Mouse (Mus musculus) regulatory T cell (primary cell): ENCODE results near the gene Esr2.
"Not testable (repeated sequence)": the region's sequence is repeated elsewhere in the genome, so short reads cannot be mapped to it uniquely, and the experiment has no call there.

Experiments
- in situ Hi-C: fragments of 300-600 bp; cut with MboI, MseI; formaldehyde crosslinking; loops from one replicate; pipeline ENCODE4 v1.15.1; 2025; ENCODE audit warnings: high pct_unique_total_duplicates

Gene Esr2

GRCm38 (mm10) chr12:76165641-76166040 lies 11.4 kb downstream of the Esr2 start:
- in situ Hi-C loops = no loop called here

- in situ Hi-C loops = not testable (repeated sequence)
These were observed 24.7 kb downstream of the Esr2 start for GRCm38 (mm10) chr12:76152389-76152788.

DNA sequence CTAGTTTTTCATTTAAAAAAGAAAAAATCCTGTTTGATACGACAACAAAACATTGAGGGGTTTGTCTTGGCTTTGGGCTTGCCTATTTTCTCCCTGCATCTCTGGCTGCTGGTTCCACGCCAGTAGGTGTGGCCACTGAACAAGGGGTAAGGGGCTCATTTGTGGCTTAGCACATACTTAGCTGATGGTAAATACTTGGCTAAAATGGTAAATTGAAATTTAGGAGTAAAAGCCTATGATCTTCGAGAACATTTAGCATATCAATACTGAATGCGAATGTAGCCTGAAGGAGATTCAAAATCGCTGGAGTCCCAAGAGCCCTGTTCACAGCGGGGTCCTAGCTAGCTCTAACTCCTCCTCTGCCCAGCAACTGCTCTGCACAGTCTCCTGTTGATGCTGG lies 40.4 kb downstream of the Esr2 start:
- in situ Hi-C loops = no loop called here

GRCm38 (mm10) chr12:76133081-76133480 lies 44.0 kb downstream of the Esr2 start:
- in situ Hi-C loops = not testable (repeated sequence)

GRCm38 (mm10) chr12:76132591-76132990 lies 44.5 kb downstream of the Esr2 start:
- in situ Hi-C loops = no loop called here

DNA sequence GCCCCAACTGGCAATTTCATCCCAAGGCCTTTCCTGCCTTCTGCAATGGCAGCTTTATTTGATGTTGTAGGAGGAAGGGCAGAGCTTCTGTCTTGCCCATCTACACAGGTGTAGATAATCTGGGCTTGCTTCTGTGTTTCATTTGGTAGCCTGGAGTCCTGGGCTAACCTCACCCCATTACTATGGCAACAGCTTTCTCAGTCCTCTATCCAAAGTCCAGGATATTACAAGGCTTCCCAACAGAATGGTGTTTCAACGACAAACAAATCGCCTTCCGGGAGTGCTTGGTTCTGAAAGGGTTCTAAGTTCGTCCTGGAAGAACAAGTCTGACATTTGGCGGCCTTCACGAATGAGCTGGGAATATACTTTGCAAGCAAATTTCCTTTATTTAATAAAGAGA lies 46.2 kb downstream of the Esr2 start:
- in situ Hi-C loops = no loop called here

DNA sequence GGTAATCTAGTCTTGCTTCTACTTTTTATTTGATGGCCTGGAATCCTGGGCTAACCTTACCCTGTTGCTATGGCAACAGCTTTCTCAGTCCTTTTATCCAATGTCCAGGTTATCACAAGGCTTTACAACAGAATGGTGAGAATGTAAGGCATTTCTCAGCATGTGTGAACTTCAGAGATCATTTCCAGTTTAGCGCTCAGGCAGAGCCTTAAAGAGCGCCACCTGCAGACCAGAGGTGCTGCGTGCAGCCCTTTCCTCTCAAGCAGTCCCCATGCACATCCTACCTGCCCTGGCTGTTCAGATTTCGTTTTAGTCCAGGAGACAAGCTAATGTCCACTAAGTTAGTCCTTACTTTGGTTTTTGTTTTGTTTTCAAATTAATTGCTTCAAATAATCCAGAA lies 46.8 kb downstream of the Esr2 start:
- in situ Hi-C loops = no loop called here

DNA sequence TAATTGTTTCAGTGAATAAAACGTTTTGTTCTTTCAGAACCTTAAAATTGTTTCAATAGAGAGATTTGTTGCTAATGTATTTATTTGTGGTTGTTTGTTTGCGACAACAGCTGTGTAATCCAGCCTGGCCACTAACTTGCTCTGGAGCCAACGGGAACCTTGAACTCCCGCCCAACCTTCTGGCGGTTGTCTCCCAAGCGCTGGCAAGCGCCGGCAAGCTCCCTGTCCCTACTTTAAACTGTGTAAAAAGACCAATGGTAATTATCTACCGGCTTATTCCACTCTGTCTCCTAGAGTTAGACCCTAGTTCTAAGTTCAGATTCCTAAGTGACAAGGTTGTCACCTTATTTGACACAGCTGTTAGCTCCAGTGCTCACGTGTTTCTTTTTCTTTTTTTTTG lies 48.2 kb downstream of the Esr2 start:
- in situ Hi-C loops = loop anchor here (5.0 kb wide), 1 partner anchor 112 kb away; no protein-coding TSS in a partner anchor

DNA sequence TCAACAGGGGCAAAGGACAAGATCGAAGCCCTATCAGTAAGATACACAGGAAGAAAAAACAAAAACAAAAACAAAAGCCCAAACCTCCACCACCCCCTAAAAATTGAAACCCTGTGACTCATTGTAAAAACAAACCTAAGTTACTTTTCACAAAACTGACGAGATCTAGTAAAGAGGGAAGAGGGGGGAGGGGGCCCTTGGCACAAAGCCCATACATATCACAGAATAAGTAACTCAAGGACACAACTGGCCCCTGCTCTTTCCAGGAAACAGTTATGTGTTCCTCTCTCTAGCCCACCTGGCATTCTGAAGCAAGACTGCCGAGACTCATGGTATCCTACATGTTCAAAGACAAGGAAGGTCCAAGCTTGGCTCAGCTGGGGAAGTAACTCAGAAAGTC lies 48.8 kb downstream of the Esr2 start:
- in situ Hi-C loops = loop anchor here (5.0 kb wide), 1 partner anchor 111 kb away; no protein-coding TSS in a partner anchor

- in situ Hi-C loops = no loop called here
These were observed 53.8 kb downstream of the Esr2 start for GRCm38 (mm10) chr12:76123223-76123622.

DNA sequence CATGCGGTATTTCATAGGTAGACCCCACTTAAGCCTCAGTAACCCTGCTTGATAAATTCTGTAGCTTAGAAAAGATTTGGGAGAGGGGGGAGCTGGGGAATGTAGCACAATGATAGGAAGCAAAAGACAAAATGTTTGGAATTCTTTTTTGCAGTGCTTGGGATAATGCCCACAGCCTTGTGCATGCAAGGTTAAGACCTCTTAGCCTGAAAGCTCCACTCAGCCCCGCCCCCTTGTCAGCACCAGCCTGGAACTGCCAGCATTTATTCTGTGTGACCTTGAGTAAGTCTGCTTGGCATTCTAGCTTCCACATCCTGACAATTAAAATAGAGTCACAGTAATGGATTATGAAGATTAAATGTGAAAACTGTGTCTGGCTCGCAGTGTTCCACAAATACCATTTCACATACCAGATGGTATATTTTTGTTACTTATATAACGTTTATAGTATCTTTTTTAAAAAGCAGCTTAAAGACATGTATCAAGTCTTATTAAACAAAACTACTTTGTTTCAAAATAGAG lies 59.4 kb downstream of the Esr2 start:
- in situ Hi-C loops = no loop called here

DNA sequence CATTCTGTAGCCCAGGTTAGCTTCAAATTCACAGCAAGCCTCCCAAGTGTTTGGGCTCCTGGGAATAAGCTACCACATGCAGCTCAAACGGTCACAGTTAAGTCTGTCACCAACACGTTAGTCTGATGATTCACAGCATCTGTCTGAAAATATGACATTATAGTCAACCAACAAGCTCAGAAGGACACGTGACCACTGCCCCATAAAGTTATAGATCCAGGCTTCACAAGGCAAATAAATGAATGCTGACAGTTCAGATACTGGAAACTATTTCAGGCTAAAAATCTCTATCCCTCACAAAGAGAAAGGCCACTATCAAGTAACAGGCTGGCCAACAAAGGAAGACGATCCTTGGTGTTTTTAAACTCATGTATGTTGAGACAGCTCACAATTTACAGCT lies 60.5 kb downstream of the Esr2 start:
- in situ Hi-C loops = no loop called here

DNA sequence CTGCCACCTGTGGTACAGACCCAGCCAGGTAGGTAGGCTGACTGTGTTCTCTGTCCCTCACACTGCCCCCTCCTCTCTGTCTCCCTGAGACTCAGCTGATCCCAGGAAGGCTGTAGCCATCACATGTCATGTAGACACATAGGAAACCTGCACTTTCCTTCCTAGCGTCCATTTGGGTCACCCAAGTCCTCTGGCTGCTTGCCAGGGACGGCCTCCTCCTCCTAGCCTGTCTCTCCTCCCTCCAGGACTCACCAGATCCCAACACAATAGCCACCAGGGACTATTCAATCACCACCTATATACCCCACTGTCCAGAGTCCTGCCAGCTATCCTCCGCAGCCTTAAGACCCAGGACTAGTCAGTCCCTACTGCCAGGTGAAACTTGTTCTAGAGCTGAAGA lies 66.0 kb downstream of the Esr2 start:
- in situ Hi-C loops = no loop called here

DNA sequence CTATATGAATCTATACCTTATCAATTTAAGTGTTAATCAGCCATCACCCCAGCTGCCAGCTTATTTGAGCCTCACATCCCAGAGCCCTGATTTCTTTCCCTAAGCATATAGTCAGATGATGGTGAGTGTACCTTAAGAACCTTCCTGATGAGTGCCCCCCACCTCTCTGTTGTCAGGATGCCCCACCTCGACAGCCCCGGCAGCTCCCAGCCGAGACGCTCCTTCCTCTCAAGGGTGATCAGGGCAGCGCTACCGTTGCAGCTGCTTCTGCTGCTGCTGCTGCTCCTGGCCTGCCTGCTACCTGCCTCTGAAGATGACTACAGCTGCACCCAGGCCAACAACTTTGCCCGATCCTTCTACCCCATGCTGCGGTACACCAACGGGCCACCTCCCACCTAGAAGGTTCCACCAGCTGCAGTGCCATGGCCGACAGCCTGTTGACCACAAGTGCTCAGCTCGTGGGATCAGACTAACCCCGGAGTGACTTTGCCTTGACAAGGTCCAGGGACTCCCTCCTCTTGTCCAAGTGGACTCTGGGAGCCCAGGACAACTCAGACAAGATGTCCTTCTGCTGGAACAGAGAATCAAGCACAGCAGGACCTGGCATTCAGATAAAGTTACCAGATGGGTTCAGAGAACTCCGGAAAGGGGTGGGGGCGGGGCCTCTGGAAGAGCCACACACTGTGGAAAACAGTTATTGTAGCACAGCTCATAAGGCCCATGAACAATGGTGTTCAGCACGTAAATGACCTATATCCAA lies 67.2 kb downstream of the Esr2 start:
- in situ Hi-C loops = no loop called here

GRCm38 (mm10) chr12:76104596-76105351 lies 72.3 kb downstream of the Esr2 start:
- in situ Hi-C loops = no loop called here

- in situ Hi-C loops = no loop called here
These were observed 74.4 kb downstream of the Esr2 start for GRCm38 (mm10) chr12:76102621-76103020.

GRCm38 (mm10) chr12:76095117-76096035 lies 81.7 kb downstream of the Esr2 start:
- in situ Hi-C loops = no loop called here

DNA sequence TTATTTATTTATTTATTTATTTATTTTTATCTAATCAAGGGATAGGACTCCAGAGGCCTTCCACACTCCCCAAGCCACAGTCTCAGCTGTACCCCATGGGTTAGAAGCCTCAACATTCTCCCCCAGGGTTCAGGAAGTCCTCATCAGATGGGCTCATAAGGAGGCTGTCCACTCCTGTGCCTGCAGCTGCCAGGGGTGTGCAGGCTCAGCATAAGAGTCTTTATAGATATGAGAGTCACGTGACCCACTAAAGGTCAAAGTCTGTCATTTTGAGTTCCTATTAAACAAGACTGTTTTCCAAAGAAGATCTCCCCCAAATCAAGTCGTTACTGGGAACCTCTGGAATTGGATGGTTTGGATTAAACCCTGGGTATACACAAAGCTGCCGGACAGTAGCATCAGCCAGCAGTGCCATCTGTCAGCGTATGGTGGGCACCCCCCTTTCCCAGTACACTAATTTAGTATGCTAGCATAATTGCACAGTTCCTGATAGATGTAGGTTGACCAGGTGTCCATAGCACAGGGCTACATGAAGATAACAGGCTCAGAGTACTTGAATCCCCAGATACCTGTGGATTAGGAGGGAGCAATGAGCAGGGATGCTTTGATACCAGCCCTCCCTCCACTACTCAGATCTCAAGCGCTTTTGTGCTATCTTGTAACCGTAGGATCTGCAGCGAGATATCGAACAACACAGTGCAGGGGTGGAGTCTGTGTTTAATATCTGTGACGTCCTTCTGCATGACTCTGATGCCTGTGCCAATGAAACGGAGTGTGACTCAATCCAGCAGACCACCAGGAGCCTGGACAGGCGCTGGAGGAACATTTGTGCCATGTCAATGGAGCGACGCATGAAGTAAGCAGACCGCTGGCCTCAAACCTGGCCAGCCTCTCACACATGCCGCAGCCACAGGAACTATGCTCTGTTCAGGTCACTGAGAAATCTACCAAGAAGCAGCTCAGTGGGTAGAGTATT lies 83.2 kb downstream of the Esr2 start:
- in situ Hi-C loops = no loop called here

DNA sequence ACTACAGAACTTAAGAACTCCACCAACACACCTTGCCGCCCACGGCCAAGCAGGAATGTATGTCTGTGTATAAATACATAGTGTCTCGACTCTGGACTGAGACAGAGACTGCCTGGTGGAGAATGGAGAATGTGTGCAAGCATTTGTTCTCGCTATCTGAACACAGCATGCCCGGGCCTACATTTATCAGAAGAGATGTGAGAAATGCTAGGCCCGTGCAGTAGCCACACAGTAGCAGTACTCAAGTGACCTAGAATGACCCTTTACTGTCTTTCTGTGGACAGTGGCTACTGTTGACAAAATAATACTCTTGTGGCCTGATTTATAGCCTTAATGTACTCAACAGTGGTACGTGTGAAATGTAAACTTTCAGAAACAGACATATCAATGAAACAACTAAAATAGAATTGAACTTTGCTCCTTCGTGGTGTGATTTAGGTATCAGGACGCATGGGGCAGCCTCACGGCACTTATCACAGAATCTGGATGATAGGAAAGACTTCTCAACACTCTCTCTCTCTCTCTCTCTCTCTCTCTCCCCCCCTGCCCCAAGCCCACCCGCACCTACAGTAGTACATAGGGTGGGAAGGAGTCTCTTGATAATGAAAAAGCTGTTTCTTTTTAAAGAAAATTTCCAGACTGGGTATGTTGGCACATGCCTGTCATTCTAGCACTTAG lies 84.1 kb downstream of the Esr2 start:
- in situ Hi-C loops = no loop called here

- in situ Hi-C loops = no loop called here
These were observed 90.0 kb downstream of the Esr2 start for GRCm38 (mm10) chr12:76087025-76087424.
